In genomic region chr1:160377337-160378336, GRCm38 (mm10) we compare ENCODE assay signal across 8 mouse cellular contexts.
DNase-seq lines count a peak whose midpoint lies in the region; ATAC-seq lines count a peak whose summit lies in the region.

No protein-coding gene starts in this region.

- no peaks in the 10 kb centered on the region for H3K4me1 ChIP-seq in midbrain, embryonic 11.5 days (ENCODE audit: control insufficient read depth, insufficient read depth, low read length)
- no peaks in the 10 kb centered on the region for H3K4me1 ChIP-seq in midbrain, embryonic 10.5 days
- no peaks in the 10 kb centered on the region for H3K4me1 ChIP-seq in embryonic facial prominence, embryonic 14.5 days (ENCODE audit: control insufficient read depth, insufficient read depth, low read length)
- no peaks in the 10 kb centered on the region for H3K4me1 ChIP-seq in kidney, embryonic 16.5 days (ENCODE audit: insufficient read depth, low read length)
- H3K4me1 ChIP-seq in liver, embryonic 11.5 days (replicated peaks; ENCODE audit: control insufficient read depth, insufficient read depth, low read length): no peaks in the 10 kb centered on the region

- H3K4me3 ChIP-seq in midbrain, embryonic 11.5 days (ENCODE audit: low read depth, low read length): no peak overlapping the region
- no peak overlapping the region for H3K4me3 ChIP-seq in midbrain, embryonic 10.5 days
- no peak overlapping the region for H3K4me3 ChIP-seq in embryonic facial prominence, embryonic 14.5 days (ENCODE audit: low read depth, low read length)
- H3K4me3 ChIP-seq in kidney, embryonic 16.5 days (ENCODE audit: low read length): no peak overlapping the region
- no peak overlapping the region for H3K4me3 ChIP-seq in liver, embryonic 11.5 days (ENCODE audit: low read depth, low read length)

- H3K4me2 ChIP-seq in midbrain, embryonic 11.5 days: no peak overlapping the region
- no peak overlapping the region for H3K4me2 ChIP-seq in embryonic facial prominence, embryonic 14.5 days (ENCODE audit: low read depth, low read length)
- H3K4me2 ChIP-seq in kidney, embryonic 16.5 days (replicated peaks; ENCODE audit: low read depth, low read length): no peak overlapping the region
- no peak overlapping the region for H3K4me2 ChIP-seq in liver, embryonic 11.5 days

- no peaks in the 10 kb centered on the region for H3K9me3 ChIP-seq in midbrain, embryonic 11.5 days (ENCODE audit: control insufficient read depth, low read length)
- H3K9me3 ChIP-seq in midbrain, embryonic 10.5 days (replicated peaks): no peaks in the 10 kb centered on the region
- no peaks in the 10 kb centered on the region for H3K9me3 ChIP-seq in embryonic facial prominence, embryonic 14.5 days (ENCODE audit: control insufficient read depth, low read length)
- no peaks in the 10 kb centered on the region for H3K9me3 ChIP-seq in kidney, embryonic 16.5 days (ENCODE audit: low read length)
- H3K9me3 ChIP-seq in liver, embryonic 11.5 days (ENCODE audit: control insufficient read depth, low read length): no peaks in the 10 kb centered on the region

- DNase-seq in midbrain, embryonic 11.5 days (ENCODE audit: low spot score, missing footprints): no peak
- DNase-seq in midbrain, embryonic 10.5 days (ENCODE audit: low spot score): no peak
- DNase-seq in adrenal gland, postnatal 36 days: peak; percentile 19 to 53
- peak; percentile 75 for DNase-seq in embryonic facial prominence, embryonic 14.5 days (ENCODE audit: low spot score)
- DNase-seq in liver, embryonic 11.5 days (ENCODE audit: low spot score): no peak
- DNase-seq in c-Kit-positive CD71-positive TER-119-positive erythroid progenitor cells, embryonic 14.5 days (ENCODE audit: low spot score): no peak

- WGBS in midbrain, embryonic 11.5 days: 66% methylated on average over 10 of the region's 10 CpGs
- 71% methylated on average over 10 of the region's 10 CpGs for WGBS in midbrain, embryonic 10.5 days
- 39% methylated on average over 10 of the region's 10 CpGs for WGBS in embryonic facial prominence, embryonic 14.5 days
- WGBS in kidney, embryonic 16.5 days: 59% methylated on average over 10 of the region's 10 CpGs
- WGBS in liver, embryonic 11.5 days: 64% methylated on average over 10 of the region's 10 CpGs

- no peaks in the 10 kb centered on the region for H3K27me3 ChIP-seq in midbrain, embryonic 11.5 days (ENCODE audit: control insufficient read depth, insufficient read depth, low read length)
- H3K27me3 ChIP-seq in midbrain, embryonic 10.5 days (ENCODE audit: low read depth, poor library complexity, severe bottlenecking): no peaks in the 10 kb centered on the region
- H3K27me3 ChIP-seq in embryonic facial prominence, embryonic 14.5 days (replicated peaks; ENCODE audit: control insufficient read depth, insufficient read depth, low read length): no peaks in the 10 kb centered on the region
- no peaks in the 10 kb centered on the region for H3K27me3 ChIP-seq in kidney, embryonic 16.5 days (ENCODE audit: insufficient read depth, low read length)
- H3K27me3 ChIP-seq in liver, embryonic 11.5 days (replicated peaks; ENCODE audit: control insufficient read depth, insufficient read depth, low read length): no peaks in the 10 kb centered on the region

- ATAC-seq in midbrain, embryonic 11.5 days (ENCODE audit: low FRiP score): 0 out of 2 replicates have a peak, but pooled peaks have one; percentile 52
- ATAC-seq in embryonic facial prominence, embryonic 14.5 days (ENCODE audit: low read depth): peak; percentile 85
- peak; percentile 65; the same call in 1 of the 2 replicates for ATAC-seq in kidney, embryonic 16.5 days (ENCODE audit: low FRiP score, low TSS enrichment)
- ATAC-seq in liver, embryonic 11.5 days (replicated peaks; ENCODE audit: low FRiP score): 0 out of 2 replicates have a peak, but pooled peaks have one; percentile 43
- peak; percentile 70 for ATAC-seq in neutrophil, adult 5-6 weeks (ENCODE audit: extremely low read depth, insufficient number of reproducible peaks, low FRiP score, poor library complexity, severe bottlenecking)

- H3K9ac ChIP-seq in midbrain, embryonic 11.5 days (ENCODE audit: low read length): no peak overlapping the region
- H3K9ac ChIP-seq in embryonic facial prominence, embryonic 14.5 days (ENCODE audit: low read depth, low read length): peak overlapping the region; percentile 27; the same call in 1 of the 2 replicates
- no peak overlapping the region for H3K9ac ChIP-seq in kidney, embryonic 16.5 days (replicated peaks; ENCODE audit: low read length)
- no peak overlapping the region for H3K9ac ChIP-seq in liver, embryonic 11.5 days (ENCODE audit: low read depth, low read length)

- no peak overlapping the region for H3K27ac ChIP-seq in midbrain, embryonic 11.5 days (ENCODE audit: low read depth, low read length)
- no peak overlapping the region for H3K27ac ChIP-seq in midbrain, embryonic 10.5 days (replicated peaks)
- no peak overlapping the region for H3K27ac ChIP-seq in embryonic facial prominence, embryonic 14.5 days (replicated peaks; ENCODE audit: low read depth, low read length)
- H3K27ac ChIP-seq in kidney, embryonic 16.5 days (ENCODE audit: low read length): no peak overlapping the region
- no peak overlapping the region for H3K27ac ChIP-seq in liver, embryonic 11.5 days (ENCODE audit: low read depth, low read length)

- H3K36me3 ChIP-seq in midbrain, embryonic 11.5 days (ENCODE audit: control insufficient read depth, insufficient read depth, low read length): no peaks in the 10 kb centered on the region
- no peaks in the 10 kb centered on the region for H3K36me3 ChIP-seq in midbrain, embryonic 10.5 days
- H3K36me3 ChIP-seq in embryonic facial prominence, embryonic 14.5 days (ENCODE audit: control insufficient read depth, insufficient read depth, low read length): no peaks in the 10 kb centered on the region
- no peaks in the 10 kb centered on the region for H3K36me3 ChIP-seq in kidney, embryonic 16.5 days (ENCODE audit: insufficient read depth, low read length)
- no peaks in the 10 kb centered on the region for H3K36me3 ChIP-seq in liver, embryonic 11.5 days (ENCODE audit: control insufficient read depth, insufficient read depth, low read length)

Comparison
In these comparisons a context has a peak if more than half of its experiments do, and no peak if none do; other contexts are left out.
1. DNase-seq: peak in adrenal gland, postnatal 36 days (2 of 2) and embryonic facial prominence, embryonic 14.5 days (single experiment); none in midbrain, embryonic 11.5 days (single experiment), midbrain, embryonic 10.5 days (single experiment), liver, embryonic 11.5 days (single experiment) and c-Kit-positive CD71-positive TER-119-positive erythroid progenitor cells, embryonic 14.5 days (single experiment).
2. Peak in every context shown above with its lines, with median percentiles within 50 percentile points of each other: ATAC-seq.